Mouse (Mus musculus) spleen, adult 18-20 months (tissue): ENCODE data around the gene Nkain4.
A peak's percentile ranks its signal among the peaks of the same experiment; 100 is the strongest.

Experiments
- DNase-seq, 2 experiments: peaks; one replicate each; pipeline ENCODE4 v3.0.0; 2022; ENCODE audit warnings: mixed read lengths in 2 of 2

Nkain4 gene

GRCm38 (mm10) chr2:180949947-180950346 is 4.6 kb downstream of the Nkain4 start:
- no peak for DNase-seq

DNA sequence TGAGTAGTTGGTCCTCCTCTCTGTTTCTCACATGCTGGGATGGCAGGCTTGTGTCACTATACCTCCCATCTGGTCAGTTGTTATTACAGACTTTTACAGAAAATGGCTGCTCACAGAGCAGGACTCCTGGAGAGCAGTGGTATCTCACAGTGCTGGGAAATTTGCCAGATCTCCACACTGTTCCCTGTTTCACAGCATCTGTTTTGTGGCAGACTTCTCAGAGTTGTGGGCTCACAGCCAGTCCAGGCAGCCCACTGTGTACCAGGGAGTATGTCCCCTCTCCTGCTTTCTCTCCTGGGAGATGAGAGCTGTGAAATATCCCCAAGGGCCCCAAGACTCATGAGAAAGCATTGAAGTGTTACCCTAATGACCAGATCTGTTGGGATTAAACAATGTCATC is 12.6 kb downstream of the Nkain4 start:
- no peak for DNase-seq

DNA sequence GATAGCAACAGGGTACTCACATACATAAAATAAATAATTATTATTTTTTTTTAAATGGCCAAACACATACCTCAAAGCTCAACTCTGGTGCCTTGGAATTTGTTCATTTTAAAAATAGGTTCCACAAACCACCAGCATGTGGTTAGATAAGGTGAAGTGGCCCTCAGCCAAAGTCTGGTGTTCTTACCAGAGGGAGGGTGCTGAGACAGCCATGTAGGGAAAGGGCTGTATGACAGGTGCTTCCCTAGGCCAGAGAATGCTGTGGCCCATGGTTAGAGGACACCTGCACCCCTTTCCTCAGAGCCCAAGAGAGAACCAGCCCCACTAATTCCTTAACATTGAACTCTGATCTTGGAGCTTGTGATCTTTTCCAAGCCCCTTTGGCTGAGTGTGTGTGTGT is 14.3 kb downstream of the Nkain4 start:
- no peak for DNase-seq

DNA sequence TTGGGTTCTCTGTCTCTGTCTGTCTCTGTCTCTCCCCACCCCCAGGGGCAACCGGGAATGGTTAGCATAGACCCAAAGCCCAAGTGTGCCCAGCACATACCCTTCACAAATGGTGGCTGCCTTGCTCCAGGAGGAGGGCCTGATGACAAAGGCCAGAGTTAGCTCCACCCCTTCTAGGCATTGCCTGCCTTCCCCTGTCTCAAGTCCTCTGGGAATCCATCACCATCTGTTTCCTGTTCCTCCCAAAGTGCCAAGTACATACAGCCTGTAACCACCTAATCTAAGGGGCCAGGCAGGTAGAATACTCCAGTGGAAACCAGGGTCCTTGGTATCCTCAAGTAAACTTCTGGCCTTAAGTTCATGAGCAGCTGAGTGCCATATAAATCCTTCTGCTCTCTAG is 22.1 kb downstream of the Nkain4 start:
- no peak for DNase-seq

DNA sequence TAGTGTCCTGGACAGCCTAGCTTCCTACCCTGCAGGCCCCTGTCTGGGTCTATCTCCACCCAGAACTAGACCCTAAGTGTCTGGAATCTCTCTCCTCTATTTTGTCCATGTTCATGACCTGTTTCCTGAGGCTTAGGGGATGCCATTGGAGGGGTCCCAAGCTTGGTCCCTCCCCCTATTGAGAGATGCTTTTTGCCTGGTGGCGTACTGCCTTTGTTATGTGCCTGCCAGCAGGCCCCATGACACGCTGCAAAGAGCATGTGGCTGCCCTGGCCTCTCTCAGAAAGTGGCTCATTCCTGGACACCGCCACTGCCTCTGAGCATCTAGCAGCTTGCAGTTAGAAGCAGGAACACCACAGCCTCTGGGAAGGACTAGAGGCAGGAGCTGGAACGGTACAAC is 25.8 kb downstream of the Nkain4 start, which contains the start of gene Birc7:
Gene Birc7, plus strand, starts transcription at position 301 of the 400 bp plus-strand sequence.
- DNase-seq: no peak

DNA sequence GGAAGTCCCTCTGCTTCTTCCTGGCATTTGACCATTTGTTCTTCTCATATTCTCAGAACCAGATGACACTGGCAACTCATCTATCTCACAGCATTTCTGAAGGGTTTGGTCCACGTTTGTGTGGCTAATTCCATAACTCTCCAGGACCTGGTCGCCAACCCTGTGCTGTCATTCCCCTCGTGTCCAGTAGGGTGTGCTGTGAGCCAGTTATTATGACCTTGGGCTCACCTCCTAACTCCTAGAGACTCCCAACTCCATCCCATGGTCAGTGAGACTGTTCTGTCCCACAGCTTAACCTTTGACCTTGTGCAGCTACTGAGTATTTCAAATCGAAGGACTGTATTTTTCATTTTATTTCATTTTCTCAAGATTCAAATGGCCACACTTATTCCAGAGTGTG is 29.3 kb downstream of the Nkain4 start:
- DNase-seq: peak; percentile 26 to 72

DNA sequence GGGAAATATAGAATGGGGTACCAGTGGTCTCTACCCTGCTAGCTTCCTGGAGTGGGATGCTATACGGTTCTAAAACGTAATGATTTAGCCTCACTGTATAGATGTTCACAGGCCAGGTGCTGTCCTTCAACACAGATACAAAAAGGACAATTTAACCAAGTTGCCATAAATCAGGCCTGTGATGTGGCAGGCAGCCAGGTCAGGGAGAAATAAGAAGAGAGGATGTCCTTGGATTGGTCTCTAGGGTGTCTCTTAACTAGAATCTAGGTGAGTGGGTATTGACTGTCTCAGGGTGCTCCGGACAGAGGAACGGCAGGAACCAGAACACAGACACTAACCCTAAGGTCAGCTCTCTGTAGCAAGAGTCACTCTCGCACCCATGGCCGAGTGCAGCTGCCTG is 31.8 kb downstream of the Nkain4 start:
- no peak for DNase-seq

DNA sequence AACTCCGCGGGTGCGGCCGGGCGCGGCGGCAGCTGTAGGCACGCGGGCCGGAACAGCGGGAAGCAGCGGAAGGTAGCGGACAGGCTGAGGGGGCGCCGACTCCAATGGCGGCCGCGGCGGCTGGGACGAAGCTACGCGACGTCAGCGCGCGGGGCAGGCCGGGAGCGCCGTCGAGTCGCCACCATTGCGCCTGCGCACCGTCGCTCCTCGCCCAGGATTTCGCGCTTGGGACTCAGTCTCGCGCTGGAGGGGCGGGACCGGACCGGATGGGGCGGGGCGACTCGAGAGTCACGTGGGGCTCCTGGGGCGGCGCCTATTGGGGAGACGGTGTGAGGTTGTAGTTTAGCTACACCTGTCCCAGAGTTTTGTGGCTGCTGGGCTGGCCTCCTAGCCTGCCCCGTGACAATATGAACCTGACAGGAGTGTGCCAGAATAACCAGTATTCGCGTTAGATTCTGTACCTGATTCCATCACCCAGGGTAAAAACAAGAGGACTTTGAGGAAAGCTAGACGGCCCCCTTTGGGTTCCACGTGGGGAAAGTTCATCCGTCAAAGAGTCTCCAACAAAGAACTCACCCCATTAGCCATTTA is 33.6 kb downstream of the Nkain4 start, which contains the start of gene Ythdf1:
Gene Ythdf1, minus strand, starts transcription at position 140 of the 591 bp plus-strand sequence.
- DNase-seq: peak; percentile 97 to 100

- peak; percentile 34 to 45 for DNase-seq
These were observed 34.3 kb downstream of the Nkain4 start for GRCm38 (mm10) chr2:180919913-180920809.

DNA sequence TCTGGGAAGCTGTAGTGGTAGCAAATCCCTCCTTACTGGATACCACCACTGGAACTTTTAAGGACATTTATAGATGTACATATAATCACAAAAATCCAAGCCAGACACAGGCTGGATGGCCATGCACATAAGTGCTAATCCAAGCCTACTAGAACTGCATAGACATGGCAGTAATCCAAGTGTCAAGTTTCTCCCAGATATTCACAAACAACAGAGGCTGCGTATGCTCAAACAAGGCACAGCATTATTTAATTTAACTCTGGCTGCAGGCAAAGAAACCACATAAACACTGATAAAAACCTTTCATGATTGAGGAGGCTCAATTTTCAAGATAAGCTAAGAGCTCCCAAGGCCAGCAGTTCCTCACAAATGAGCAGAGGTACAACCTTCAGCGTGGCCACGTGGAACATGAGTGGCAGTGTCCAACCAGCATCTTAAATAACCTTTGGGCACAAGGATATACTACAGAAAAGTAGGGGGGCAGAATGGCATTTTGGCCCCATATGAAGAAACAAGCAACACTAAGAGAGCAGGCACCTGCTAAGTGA is 38.5 kb downstream of the Nkain4 start:
- no peak for DNase-seq

DNA sequence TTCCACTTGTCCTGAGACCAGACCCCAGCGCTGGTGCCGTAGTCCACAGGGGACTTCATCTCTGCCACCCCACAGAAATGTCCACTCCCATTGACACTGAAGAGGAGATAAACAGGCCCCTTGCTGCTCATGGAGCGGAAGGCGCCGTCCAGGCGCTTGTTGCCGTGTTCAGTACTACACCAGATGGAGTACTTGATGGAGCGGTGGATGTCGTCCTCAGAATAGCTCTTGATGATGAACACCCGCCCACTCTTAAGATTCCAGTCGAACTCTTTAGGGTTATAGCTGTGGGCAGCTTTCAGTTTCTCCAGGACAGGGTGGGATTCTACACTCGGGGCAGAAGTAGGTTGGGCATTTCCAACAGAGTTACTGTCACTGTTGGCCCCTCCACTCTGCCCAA is 43.6 kb downstream of the Nkain4 start:
- DNase-seq: no peak

DNA sequence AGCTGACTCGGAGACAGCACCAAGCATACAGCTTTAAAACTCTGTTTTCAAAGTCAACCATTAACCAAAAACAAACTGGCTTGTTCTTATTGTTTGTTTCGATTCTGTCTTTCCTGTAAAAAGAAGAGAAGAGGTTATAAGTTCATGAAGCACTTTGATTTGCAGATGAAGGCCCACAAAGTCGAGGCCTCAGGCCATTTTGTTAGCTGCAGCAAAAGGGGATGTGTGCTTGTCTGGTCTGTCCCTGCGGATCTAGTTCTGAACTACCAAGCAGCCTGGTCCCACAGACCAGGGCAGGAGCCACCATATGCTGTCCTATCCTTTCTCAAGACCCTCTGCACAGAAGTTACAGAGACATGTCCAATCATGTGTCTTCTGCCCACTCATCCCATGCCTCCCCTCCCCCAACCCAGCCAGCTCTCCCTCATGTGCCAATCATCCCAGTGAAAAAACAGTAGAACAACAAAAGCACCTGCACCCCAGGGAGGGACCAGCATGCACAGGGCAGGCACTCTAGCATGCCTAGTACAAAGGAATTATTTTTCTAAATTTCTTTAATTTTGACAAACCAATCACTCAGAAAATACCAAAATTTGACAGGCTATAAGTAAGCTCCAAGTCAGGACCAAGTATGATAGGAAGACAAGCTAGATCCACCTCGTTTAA is 48.8 kb downstream of the Nkain4 start:
- no peak for DNase-seq

DNA sequence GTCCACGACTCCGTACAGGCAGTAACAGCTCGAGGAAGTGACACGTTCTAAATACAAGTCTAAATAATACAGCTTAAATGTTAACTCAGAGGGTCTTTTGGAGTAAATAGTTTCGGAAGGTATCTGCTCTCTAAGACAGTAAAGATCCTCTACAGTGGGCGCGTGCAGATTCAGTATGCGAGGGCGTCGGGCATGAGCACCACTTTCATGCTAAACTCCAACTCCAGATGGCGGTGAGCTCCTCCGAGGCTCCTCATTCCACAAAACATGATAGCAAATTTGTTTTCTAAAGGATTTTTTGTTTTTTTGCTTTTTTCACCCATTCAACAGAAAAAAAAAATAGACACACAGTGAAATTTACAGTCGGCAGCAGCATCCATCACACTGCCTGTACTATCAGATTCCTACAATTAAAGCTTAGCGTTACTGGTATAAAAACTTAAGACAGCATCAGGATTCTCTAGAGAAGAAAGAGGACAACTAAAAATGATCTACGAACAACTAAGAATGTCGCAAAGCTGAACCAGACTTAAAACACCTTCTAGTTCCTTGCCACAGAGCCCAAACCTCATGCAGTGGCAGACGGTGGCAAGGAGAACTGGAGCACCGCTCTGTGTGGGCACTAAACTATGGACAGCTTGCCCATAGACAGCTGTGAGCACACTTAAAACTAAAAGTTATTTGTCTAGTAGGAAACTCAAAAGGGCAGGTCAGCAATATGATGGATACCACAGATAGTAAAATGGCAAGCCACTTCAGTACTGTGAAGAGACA is 49.9 kb downstream of the Nkain4 start:
- no peak for DNase-seq

DNA sequence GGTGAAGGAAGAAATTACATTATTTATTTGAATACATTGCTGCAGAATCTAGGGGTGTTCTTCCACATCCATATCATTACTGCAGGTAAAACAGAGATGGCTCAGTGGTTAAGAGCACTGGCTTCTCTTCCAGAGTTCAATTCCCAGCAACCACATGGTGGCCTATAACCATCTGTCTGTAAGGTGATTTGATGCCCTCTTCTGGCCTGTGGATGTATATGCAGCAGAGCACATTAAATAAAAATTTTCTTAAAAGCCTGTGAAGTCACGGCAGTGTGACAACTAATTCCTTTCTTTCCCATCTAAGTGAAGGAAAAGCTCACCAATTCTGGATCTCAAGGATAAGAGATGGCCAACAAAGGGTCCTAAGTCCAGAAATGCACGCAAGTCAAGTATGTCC is 52.4 kb downstream of the Nkain4 start:
- no peak for DNase-seq

- DNase-seq: no peak
These were observed 56.6 kb downstream of the Nkain4 start for GRCm38 (mm10) chr2:180897857-180898256.

GRCm38 (mm10) chr2:180896819-180897625 is 57.5 kb downstream of the Nkain4 start:
- no peak for DNase-seq

GRCm38 (mm10) chr2:180895837-180896525 is 58.5 kb downstream of the Nkain4 start:
- no peak for DNase-seq

GRCm38 (mm10) chr2:180895321-180895720 is 59.2 kb downstream of the Nkain4 start:
- DNase-seq: no peak

GRCm38 (mm10) chr2:180894734-180895133 is 59.8 kb downstream of the Nkain4 start:
- peak; percentile 28 to 50 for DNase-seq

- peak in 1 of 2 experiments; percentile 19 for DNase-seq
These were observed 60.4 kb downstream of the Nkain4 start for GRCm38 (mm10) chr2:180894029-180894623.
